Mouse (Mus musculus): ENCODE data around the gene Plekhm1.

- TF ChIP-seq CTCF (IDR thresholded peaks at IDR 0.05; ENCODE audit: borderline replicate concordance, insufficient read depth, low read length): no peak
- TF ChIP-seq POLR2A (IDR thresholded peaks at IDR 0.05; ENCODE audit: low read depth, low read length): no peak
Measured at GRCm38 (mm10) chr11:103365530-103365929, 47.0 kb downstream of the Plekhm1 start.

All from embryonic fibroblast, embryonic 13.5 days (primary cell).